Mouse (Mus musculus): Measurements from ENCODE around the gene Nol8. TPM values are rescaled to one million over a fixed set of nuclear protein-coding genes. Genes with fewer than 3 reads are reported as not detected.
A peak's percentile ranks its signal among the peaks of the same experiment; 100 is the strongest.

Nol8 gene
- polyA plus RNA-seq, 1 experiment from 2014 or later = 17.1 TPM

- H3K27ac ChIP-seq = no peak overlapping the region
- H3K4me3 ChIP-seq (replicated peaks) = no peak overlapping the region
- H3K36me3 ChIP-seq = peaks cover 59% of the 10 kb centered on the region
- H3K4me1 ChIP-seq (replicated peaks) = no peaks in the 10 kb centered on the region
- 93% methylated on average over 3 of the region's 3 CpGs for WGBS
- H3K27me3 ChIP-seq (replicated peaks) = no peaks in the 10 kb centered on the region
- H3K9ac ChIP-seq = no peak overlapping the region
- no peaks in the 10 kb centered on the region for H3K9me3 ChIP-seq
- no peak for ATAC-seq
- H3K4me2 ChIP-seq (replicated peaks) = no peak overlapping the region
Observed at GRCm38 (mm10) chr13:49706032-49706690, 53.3 kb downstream of the Nol8 start.

- H3K4me2 ChIP-seq (replicated peaks) = no peak overlapping the region
- no peak for ATAC-seq
- 90% methylated on average over 8 of the region's 8 CpGs for WGBS
- H3K4me3 ChIP-seq (replicated peaks) = no peak overlapping the region
- no peaks in the 10 kb centered on the region for H3K4me1 ChIP-seq (replicated peaks)
- no peaks in the 10 kb centered on the region for H3K27me3 ChIP-seq (replicated peaks)
- H3K9ac ChIP-seq = no peak overlapping the region
- H3K36me3 ChIP-seq = peaks cover 52% of the 10 kb centered on the region
- no peaks in the 10 kb centered on the region for H3K9me3 ChIP-seq
- no peak overlapping the region for H3K27ac ChIP-seq
Observed at GRCm38 (mm10) chr13:49708311-49708710, 55.4 kb downstream of the Nol8 start.

- no peak overlapping the region for H3K4me2 ChIP-seq (replicated peaks)
- 83% methylated on average over 12 of the region's 12 CpGs for WGBS
- peaks cover 45% of the 10 kb centered on the region for H3K36me3 ChIP-seq
- no peaks in the 10 kb centered on the region for H3K27me3 ChIP-seq (replicated peaks)
- H3K9ac ChIP-seq = no peak overlapping the region
- H3K4me1 ChIP-seq (replicated peaks) = no peaks in the 10 kb centered on the region
- H3K9me3 ChIP-seq = no peaks in the 10 kb centered on the region
- H3K27ac ChIP-seq = 0 out of 2 replicates have a peak overlapping the region, but pooled peaks have one; percentile 17
- H3K4me3 ChIP-seq (replicated peaks) = no peak overlapping the region
- ATAC-seq = peak; percentile 72
Observed at GRCm38 (mm10) chr13:49712047-49712721, 59.3 kb downstream of the Nol8 start.

GRCm38 (mm10) chr13:49719310-49719709 is 66.4 kb downstream of the Nol8 start:
- Histone ChIP-seq H3K36me3 (peaks cover 66% of the 10 kb centered on the region), H3K4me2 (replicated peaks) (no peak overlapping the region), H3K4me1 (replicated peaks) (no peaks in the 10 kb centered on the region), H3K9ac (no peak overlapping the region), H3K27ac (no peak overlapping the region), H3K27me3 (replicated peaks) (no peaks in the 10 kb centered on the region), H3K4me3 (replicated peaks) (no peak overlapping the region), H3K9me3 (no peaks in the 10 kb centered on the region)
- ATAC-seq = no peak
- WGBS = 83% methylated on average over 3 of the region's 3 CpGs

Other genes with a start within 250 kb of the Nol8 start
- 19.1 and 19.7 TPM in 2 replicates for gene Ippk, start 231.8 kb upstream of the Nol8 start, polyA plus RNA-seq (2015; fragmentation: Nextera tagmentation; extraction: Ambion mirVana)
- 0.68 and 0.77 TPM in 2 replicates for gene Tes3-ps, start 159.8 kb upstream of the Nol8 start, polyA plus RNA-seq (2015; fragmentation: Nextera tagmentation; extraction: Ambion mirVana)
- 0.84 and 0.92 TPM in 2 replicates for gene Ecm2, start 148.3 kb upstream of the Nol8 start, polyA plus RNA-seq (2015; fragmentation: Nextera tagmentation; extraction: Ambion mirVana)
- gene Aspn, start 108.6 kb upstream of the Nol8 start, polyA plus RNA-seq (2015; fragmentation: Nextera tagmentation; extraction: Ambion mirVana) = 21.2 and 25.5 TPM in 2 replicates
- gene Omd, start 70.6 kb upstream of the Nol8 start, polyA plus RNA-seq (2015; fragmentation: Nextera tagmentation; extraction: Ambion mirVana) = 0.68 and 0.91 TPM in 2 replicates
- gene Ogn, start 45.0 kb upstream of the Nol8 start, polyA plus RNA-seq (2015; fragmentation: Nextera tagmentation; extraction: Ambion mirVana) = 56.4 and 68.3 TPM in 2 replicates
- gene Cenpp, start 293 bp upstream of the Nol8 start, polyA plus RNA-seq (2015; fragmentation: Nextera tagmentation; extraction: Ambion mirVana) = 21.2 and 24.7 TPM in 2 replicates
- gene Iars, start 29.0 kb downstream of the Nol8 start, polyA plus RNA-seq (2015; fragmentation: Nextera tagmentation; extraction: Ambion mirVana) = 82.1 and 82.9 TPM in 2 replicates
- gene Gm30302, start 145.9 kb downstream of the Nol8 start, polyA plus RNA-seq (2015; fragmentation: Nextera tagmentation; extraction: Ambion mirVana) = not detected in 2 replicates